Mouse (Mus musculus) adrenal gland, adult 18-20 months (tissue): ENCODE data around the gene Mbd3l2. TPM values are rescaled to one million over a fixed set of nuclear protein-coding genes. Genes with fewer than 3 reads are reported as not detected.
"Not testable (repeated sequence)": the region's sequence is repeated elsewhere in the genome, so short reads cannot be mapped to it uniquely, and the experiment has no call there.

Experiments used
- DNase-seq, 2 experiments: peaks; one replicate each; pipeline ENCODE4 v3.0.0; 2021 to 2022; ENCODE audit warnings: low spot score in 2 of 2
- long read RNA-seq, 2 experiments: library from polyadenylated mRNA; stranded (forward); transcript quantifications; one replicate each; pipeline ENCODE4 v2.0.0; 2021
- microRNA-seq, 2 experiments: library from miRNA; unstranded; fragments of <30 nt; microRNA quantifications; one replicate each; pipeline ENCODE4 v1.2.0; 2021; ENCODE audit warnings: borderline number of aligned reads in 2 of 2
- total RNA-seq, 2 experiments: library from RNA; stranded (reverse); gene quantifications; 1 replicate in 1 of 2; 2 replicates in 1 of 2; pipeline ENCODE4 v1.2.3; 2021

The Mbd3l2 gene
- total RNA-seq = not detected
- long read RNA-seq, experiment 1 = 0 reads
- long read RNA-seq, experiment 2 = 0 reads

GRCm38 (mm10) chr9:18430354-18430753 lies at the start of gene Mbd3l2:
Mbd3l2 (plus strand) TSS chr9:18430654.
- no peak for DNase-seq

GRCm38 (mm10) chr9:18385782-18386181 lies 44.7 kb upstream of the Mbd3l2 start:
- no peak for DNase-seq

- no peak for DNase-seq
Observed at GRCm38 (mm10) chr9:18399629-18400028, 30.8 kb upstream of the Mbd3l2 start.

DNA sequence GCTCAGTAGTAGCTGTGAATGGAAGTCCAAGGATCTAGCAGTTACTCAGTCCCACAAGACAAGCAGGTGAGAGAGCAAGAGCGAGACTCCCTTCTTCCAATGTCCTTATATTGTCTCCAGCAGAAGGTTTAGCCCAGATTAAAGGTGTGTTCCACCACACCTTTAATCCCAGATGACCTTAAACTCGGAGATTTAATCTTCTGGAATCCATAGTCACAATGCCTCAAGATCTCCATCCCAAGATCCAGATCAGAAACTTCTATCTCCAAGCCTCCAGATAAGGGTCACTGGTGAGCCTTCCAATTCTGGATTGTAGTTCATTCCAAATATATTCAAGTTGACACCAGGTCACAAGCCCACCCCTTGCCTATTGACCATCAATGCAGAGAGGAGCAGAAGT lies 27.6 kb upstream of the Mbd3l2 start, which contains the start of gene Naalad2:
TSS of gene Naalad2 (minus strand) at position 101 of the 400 bp plus-strand sequence.
- not testable (repeated sequence) for DNase-seq

- DNase-seq = no peak
Observed at GRCm38 (mm10) chr9:18404118-18404517, 26.3 kb upstream of the Mbd3l2 start, which contains the start of gene Ubtfl1. Ubtfl1 (plus strand) TSS chr9:18404418.

DNA sequence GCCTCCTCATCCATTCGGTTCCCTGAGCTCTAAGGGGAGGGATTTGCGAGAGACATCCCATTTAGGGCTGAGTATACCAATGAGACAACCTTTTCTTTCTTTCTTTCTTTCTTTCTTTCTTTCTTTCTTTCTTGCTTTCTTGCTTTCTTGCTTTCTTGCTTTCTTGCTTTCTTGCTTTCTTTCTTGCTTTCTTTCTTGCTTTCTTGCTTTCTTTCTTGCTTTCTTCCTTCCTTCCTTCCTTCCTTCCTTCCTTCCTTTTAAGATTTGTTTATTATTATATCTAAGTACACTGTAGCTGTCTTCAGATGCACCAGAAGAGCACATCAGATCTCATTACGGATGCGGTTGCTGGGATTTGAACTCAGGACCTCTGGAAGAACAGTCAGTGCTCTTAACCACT lies 18.1 kb upstream of the Mbd3l2 start:
- DNase-seq = not testable (repeated sequence)

DNA sequence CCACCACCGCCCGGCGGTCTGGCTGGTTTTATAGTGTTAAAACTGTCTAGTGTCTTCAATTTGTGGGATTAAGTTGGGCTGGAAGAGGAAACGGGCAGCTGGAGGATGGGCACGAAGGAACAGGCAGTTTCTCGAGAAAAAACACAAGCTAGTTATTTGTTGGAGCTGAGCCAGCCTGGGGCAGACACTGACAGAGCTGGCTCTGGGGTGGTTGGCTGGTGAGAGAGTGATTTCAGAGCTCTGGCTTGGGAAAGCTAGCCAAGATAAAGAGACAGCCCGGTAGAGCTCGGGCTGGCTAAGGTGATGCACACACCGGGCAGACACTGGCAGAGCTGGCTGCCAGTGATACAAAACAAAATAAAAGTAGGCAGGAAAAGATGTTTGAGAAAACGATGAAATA lies 1.2 kb downstream of the Mbd3l2 start:
- no peak for DNase-seq

DNA sequence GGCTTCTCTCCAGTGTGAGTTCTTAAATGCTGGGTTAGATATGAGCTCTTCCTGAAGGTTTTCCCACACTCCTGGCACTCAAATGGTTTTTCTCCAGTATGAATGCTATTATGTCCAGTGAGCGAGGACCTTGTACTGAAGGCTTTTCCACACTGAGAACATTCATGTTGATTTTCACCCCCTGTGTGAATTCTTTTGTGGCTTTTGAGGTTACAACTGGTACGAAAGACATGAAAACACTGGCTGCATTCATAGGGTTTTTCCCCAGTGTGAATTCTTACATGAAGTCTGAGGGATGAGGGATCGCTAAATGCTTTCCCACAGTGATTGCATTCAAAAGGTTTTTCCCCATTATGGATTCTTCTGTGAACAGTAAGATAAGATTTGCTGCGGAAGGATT lies 26.1 kb downstream of the Mbd3l2 start:
- no peak for DNase-seq

- DNase-seq = no peak
Observed at GRCm38 (mm10) chr9:18467350-18467749, 36.9 kb downstream of the Mbd3l2 start.

GRCm38 (mm10) chr9:18468005-18468404 lies 37.6 kb downstream of the Mbd3l2 start:
- DNase-seq = no peak

DNA sequence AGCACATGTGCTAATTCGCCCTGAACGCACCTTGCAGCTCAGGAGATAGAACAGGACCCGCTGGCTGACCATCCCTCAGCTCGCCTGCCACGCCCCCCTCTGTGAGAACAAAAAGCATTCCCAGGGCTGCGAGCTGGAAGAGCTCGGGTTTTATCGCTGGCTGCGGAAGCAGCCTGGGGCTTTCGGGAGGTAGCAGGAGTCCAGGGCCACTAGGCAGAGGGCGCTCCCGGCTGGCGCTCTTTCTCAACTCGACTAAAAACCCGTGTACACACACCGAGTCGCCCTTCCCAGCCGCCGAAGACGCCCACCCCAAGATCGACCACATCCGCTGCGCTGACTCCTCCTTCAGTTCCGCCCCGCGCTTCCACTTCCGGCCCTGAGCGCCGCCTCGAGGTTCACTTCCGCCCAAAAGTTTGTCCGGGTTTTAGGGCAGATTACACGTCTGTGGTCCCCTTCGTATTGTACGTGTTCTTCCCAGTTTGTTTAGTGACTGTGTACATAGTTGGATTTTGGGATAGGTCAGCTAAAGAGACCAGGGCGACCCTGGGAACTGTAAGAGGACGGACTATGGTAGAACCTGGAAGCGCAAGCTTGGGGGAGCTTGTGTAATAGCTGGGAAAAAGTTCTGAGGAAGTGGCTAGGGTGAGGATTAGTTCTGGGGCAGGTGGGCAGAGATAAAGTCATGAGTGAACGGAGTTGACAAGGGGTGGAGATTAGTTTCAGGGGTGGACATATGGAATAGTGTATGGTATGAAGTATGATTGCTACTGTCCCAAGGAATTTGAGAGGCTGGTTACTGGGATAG lies 43.1 kb downstream of the Mbd3l2 start:
- DNase-seq = peak; percentile 50 to 57

- no peak for DNase-seq
Observed at GRCm38 (mm10) chr9:18478168-18478567, 47.7 kb downstream of the Mbd3l2 start, which contains the start of the genes Zfp558 and Mbd3l1. Zfp558 (minus strand) TSS chr9:18478268. Mbd3l1 (plus strand) TSS chr9:18478359.

Small RNAs within 50 kb of the gene (microRNA-seq; reads per million reads assigned to microRNA genes)
- 0 reads per million in 2 experiments for gene Gm22854

Other genes starting within 250 kb of the Mbd3l2 start
- gene Chordc1, start 138.5 kb upstream of the Mbd3l2 start, total RNA-seq = 100 to 1,000 TPM; 159 to 185 TPM
- gene Naalad2, start 27.7 kb upstream of the Mbd3l2 start, total RNA-seq = 1 to 10 TPM; 4.2 to 4.6 TPM
- not detected for gene Ubtfl1, start 26.2 kb upstream of the Mbd3l2 start, total RNA-seq
- 1 to 10 TPM in 1 of 2 experiments, under 1 TPM in 1; 0.60 to 1.4 TPM for gene Zfp558, start 47.6 kb downstream of the Mbd3l2 start, total RNA-seq
- not detected for gene Mbd3l1, start 47.7 kb downstream of the Mbd3l2 start, total RNA-seq
- 1 to 10 TPM; 2.0 to 5.9 TPM for gene Muc16, start 243.9 kb downstream of the Mbd3l2 start, total RNA-seq